Mouse (Mus musculus) liver, embryonic 15.5 days (tissue): ENCODE measurements around the gene Sval3. TPM values are rescaled to one million over a fixed set of nuclear protein-coding genes. Genes with fewer than 3 reads are reported as not detected.

Experiments
- ATAC-seq: fragments of 200-750 bp; cut with Nextera tagmentation; 2 replicates; pipeline ENCODE4 v1.8.0; 2017; ENCODE audit warnings: moderate number of reproducible peaks, mild to moderate bottlenecking, moderate library complexity; ENCODE audit not compliant: insufficient read depth
- H3K27ac ChIP-seq: fragments of 300-500 bp; sonication (generic); replicated peaks from 2 replicates; pipeline ENCODE4 v1.5.1; 2015; ENCODE audit warnings: mild to moderate bottlenecking, inconsistent platforms
- H3K27me3 ChIP-seq: fragments of 300-500 bp; sonication (generic); 2 replicates; pipeline ENCODE4 v1.6.1; 2015; ENCODE audit warnings: mild to moderate bottlenecking, inconsistent platforms
- H3K36me3 ChIP-seq: fragments of 300-500 bp; sonication (generic); replicated peaks from 2 replicates; pipeline ENCODE4 v1.6.1; 2015; ENCODE audit warnings: moderate library complexity, mild to moderate bottlenecking, inconsistent platforms
- H3K4me1 ChIP-seq: fragments of 300-500 bp; sonication (generic); replicated peaks from 2 replicates; pipeline ENCODE4 v1.6.1; 2015; ENCODE audit warnings: inconsistent platforms
- H3K4me2 ChIP-seq: fragments of 300-500 bp; sonication (generic); 2 replicates; pipeline ENCODE4 v1.6.1; 2015; ENCODE audit warnings: moderate library complexity, mild to moderate bottlenecking, inconsistent platforms
- H3K4me3 ChIP-seq: fragments of 300-500 bp; sonication (generic); replicated peaks from 2 replicates; pipeline ENCODE4 v1.5.1; 2015; ENCODE audit warnings: mild to moderate bottlenecking, inconsistent platforms
- H3K9ac ChIP-seq: fragments of 300-500 bp; sonication (generic); 2 replicates; pipeline ENCODE4 v1.6.1; 2015; ENCODE audit warnings: moderate library complexity, mild to moderate bottlenecking, inconsistent platforms
- H3K9me3 ChIP-seq: fragments of 300-500 bp; sonication (generic); replicated peaks from 2 replicates; pipeline ENCODE4 v1.6.1; 2016; ENCODE audit warnings: inconsistent platforms
- WGBS: fragments of 180-500 bp; shearing (Covaris S2); methylation state at CpG from one replicate; pipeline ENCODE4 v1.1.7; 2015; ENCODE audit warnings: mixed read lengths; ENCODE audit not compliant: insufficient replicate concordance; 5-methylcytosine and 5-hydroxymethylcytosine counted together
- polyA plus RNA-seq: library from polyadenylated mRNA; unstranded; fragments of >200 nt; fragmentation: Nextera tagmentation; extraction: Ambion mirVana; gene quantifications from 2 replicates; pipeline ENCODE4 v1.2.1, GENCODE M21; 2015

Gene Sval3
- not detected in 2 replicates for polyA plus RNA-seq

DNA sequence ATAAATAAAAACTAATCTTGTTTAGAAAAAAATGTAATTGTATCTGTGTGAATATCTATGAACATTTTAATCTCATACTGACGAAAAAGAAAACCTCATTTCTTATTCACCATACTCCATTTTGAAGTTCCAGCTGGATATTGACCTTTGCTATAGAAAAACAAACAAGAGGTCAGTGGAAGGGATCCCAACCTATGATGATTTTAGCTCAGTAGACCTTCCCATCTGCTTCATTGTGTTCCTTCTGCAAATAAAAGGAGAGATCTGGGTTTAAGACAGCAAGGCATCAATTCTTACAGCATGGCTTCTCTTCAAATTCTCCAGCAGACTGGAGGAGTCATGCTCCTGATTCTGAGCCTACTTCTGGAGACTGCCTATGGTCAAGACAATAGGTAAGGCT, at the start of gene Sval3:
Sval3 (plus strand) TSS at position 301 of the 400 bp plus-strand sequence.
- no peaks in the 10 kb centered on the region for H3K9me3 ChIP-seq
- WGBS, result 43% methylated on average over 1 of the region's 1 CpGs

DNA sequence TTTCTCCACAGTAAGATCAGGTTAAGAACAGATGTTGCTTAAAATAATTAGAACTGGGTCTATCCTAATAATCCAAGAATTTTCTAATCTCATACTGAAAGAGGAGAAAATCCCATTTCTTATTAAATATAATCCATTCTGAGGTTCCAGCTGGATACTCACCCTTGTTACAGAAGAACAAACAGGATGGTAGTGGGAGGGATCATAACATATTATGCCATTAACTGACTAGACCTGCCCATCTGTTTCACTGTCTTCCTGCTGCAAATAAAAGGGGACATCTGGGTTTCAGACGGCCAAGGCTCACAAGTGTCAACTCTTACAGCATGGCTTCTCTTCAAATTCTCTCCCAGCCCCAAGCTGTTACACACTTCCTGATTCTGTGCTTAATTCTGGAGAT, 16.6 kb upstream of the Sval3 start, which contains the start of gene Sval1:
Sval1 (plus strand) TSS at position 301 of the 400 bp plus-strand sequence.
- Histone ChIP-seq H3K4me3 (no peak within 1 kb of the TSS), H3K9ac (no peak within 1 kb of the TSS), H3K36me3 (no peaks in the 10 kb centered on the region), H3K4me1 (no peaks in the 10 kb centered on the region), H3K4me2 (no peak within 1 kb of the TSS), H3K27ac (no peak within 1 kb of the TSS), H3K27me3 (no peaks in the 10 kb centered on the region), H3K9me3 (no peaks in the 10 kb centered on the region)
- WGBS, result 52% methylated on average over 1 of the region's 1 CpGs
- no peak for ATAC-seq

More for the DNA sequence above, at the start of gene Sval3:
- no peak within 1 kb of the TSS for H3K27ac ChIP-seq
- H3K4me1 ChIP-seq, result no peaks in the 10 kb centered on the region
- H3K4me2 ChIP-seq, result no peak within 1 kb of the TSS
- no peak for ATAC-seq
- H3K27me3 ChIP-seq, result no peaks in the 10 kb centered on the region
- H3K4me3 ChIP-seq, result no peak within 1 kb of the TSS
- H3K9ac ChIP-seq, result no peak within 1 kb of the TSS
- no peaks in the 10 kb centered on the region for H3K36me3 ChIP-seq

Other genes with a start within 250 kb of the Sval3 start
- gene Olfr459, start 193.0 kb upstream of the Sval3 start, polyA plus RNA-seq, result not detected in 2 replicates
- gene Pip, start 120.6 kb upstream of the Sval3 start, polyA plus RNA-seq, result not detected in 2 replicates
- not detected in 2 replicates for gene Sval2, start 115.2 kb upstream of the Sval3 start, polyA plus RNA-seq
- gene Sval1, start 16.5 kb upstream of the Sval3 start, polyA plus RNA-seq, result not detected in 2 replicates
- gene Sva, start 70.3 kb downstream of the Sval3 start, polyA plus RNA-seq, result not detected in 2 replicates
- gene Tas2r139, start 172.8 kb downstream of the Sval3 start, polyA plus RNA-seq, result not detected in 2 replicates
- not detected in 2 replicates for gene Tas2r144, start 247.2 kb downstream of the Sval3 start, polyA plus RNA-seq